In the genomic region with DNA sequence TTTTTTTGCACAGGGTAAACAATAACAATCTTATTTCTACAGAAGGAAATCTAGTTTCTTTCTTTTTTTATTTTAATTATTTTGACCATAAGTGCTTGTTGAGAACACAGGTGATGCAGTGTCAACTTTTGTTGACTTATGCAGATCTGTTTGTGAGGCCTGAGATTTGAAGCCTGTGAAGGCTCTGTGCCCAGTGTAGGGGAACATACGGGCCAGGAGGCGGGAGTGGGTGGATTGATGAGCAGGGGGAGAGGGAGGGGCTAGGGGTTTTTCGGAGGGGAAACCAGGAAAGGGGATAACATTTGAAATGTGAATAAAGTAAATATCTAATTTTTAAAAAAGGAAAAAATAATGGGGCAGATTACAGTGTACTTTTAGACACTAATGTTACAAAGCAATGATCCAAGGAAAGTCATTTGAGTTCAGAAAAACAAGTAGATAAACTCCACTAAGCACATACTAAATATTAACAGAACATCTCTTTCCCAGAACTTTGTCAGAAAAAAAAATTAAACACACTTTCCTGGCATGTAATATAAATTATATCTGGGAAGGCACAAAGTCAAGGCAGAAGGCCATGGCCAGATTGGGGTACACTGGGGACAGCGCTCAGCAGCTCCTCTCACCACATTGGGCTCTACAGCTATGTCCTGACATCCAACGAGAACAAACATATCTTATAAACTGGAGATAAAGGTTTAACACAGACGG, we compare ENCODE assay signal across 14 mouse cellular contexts. TPM values are rescaled to one million over a fixed set of nuclear protein-coding genes. Genes with fewer than 3 reads are reported as not detected.
"Had no signal": no experiment of that assay in that cellular context is flagged by ENCODE, and none has a peak within 500 bp of the region (broad histone marks: within the 10 kb centered on the region; RNA-seq: fewer than 3 reads in every experiment).

No protein-coding gene starts in this region.

- DNase-seq: kidney, postnatal 36 days; liver, embryonic 13.5 days; lung, embryonic 14.5 days; right cerebral cortex, adult 18-20 months; right cerebral cortex, postnatal 14 days; right cerebral cortex, postnatal 4 days; thymus, adult 2 months; thymus, postnatal 14 days; thymus, postnatal 4 days had no signal

RNA-seq across cellular contexts. Expression of a gene that starts 15.3 kb away (rescaled TPM):
- total RNA-seq: layer of hippocampus, postnatal 14 days; left cerebral cortex, adult 2 months; left cerebral cortex, postnatal 10 days; left cerebral cortex, postnatal 36 days; megakaryocyte, adult 5-6 weeks had no signal

RNA-seq across cellular contexts. Expression of a gene that starts 39.4 kb away (rescaled TPM):
- total RNA-seq: layer of hippocampus, postnatal 14 days had no signal

RNA-seq across cellular contexts. Expression of a gene that starts 51.2 kb away (rescaled TPM):
- total RNA-seq: layer of hippocampus, postnatal 14 days; left cerebral cortex, adult 2 months; left cerebral cortex, postnatal 10 days; left cerebral cortex, postnatal 36 days; megakaryocyte, adult 5-6 weeks had no signal
